Mouse (Mus musculus) naive thymus-derived CD4-positive, alpha-beta T cell, adult 2 months (primary cell): ENCODE data around the gene Ppip5k2.

Experiments
- DNase-seq: peaks from one replicate; pipeline ENCODE4 v3.0.0-alpha.2; 2011; ENCODE audit warnings: low read depth

Ppip5k2 gene

GRCm38 (mm10) chr1:97660687-97661405 lies 109.4 kb downstream of the Ppip5k2 start:
- DNase-seq: peak; percentile 79

GRCm38 (mm10) chr1:97659405-97659804 lies 110.8 kb downstream of the Ppip5k2 start:
- peak; percentile 41 for DNase-seq

DNA sequence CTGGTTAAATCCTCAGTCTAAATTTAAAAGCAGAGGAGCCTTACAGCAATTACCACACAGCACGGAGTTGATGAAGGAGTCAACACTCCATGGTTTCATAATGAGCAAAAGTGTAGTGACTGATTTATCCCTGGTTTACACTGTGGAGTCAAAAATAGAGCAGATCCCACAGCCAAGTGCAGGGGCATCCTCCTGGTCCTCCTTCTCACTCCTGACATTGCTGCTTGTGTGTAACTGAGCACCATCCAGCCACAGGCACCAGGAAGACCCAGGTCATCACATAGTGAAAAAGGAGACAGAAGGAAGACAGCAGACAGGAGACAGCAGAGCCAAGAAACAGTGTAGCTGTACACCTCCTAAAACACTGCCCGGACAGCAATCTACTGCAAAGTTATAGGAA lies 112.4 kb downstream of the Ppip5k2 start:
- no peak for DNase-seq

DNA sequence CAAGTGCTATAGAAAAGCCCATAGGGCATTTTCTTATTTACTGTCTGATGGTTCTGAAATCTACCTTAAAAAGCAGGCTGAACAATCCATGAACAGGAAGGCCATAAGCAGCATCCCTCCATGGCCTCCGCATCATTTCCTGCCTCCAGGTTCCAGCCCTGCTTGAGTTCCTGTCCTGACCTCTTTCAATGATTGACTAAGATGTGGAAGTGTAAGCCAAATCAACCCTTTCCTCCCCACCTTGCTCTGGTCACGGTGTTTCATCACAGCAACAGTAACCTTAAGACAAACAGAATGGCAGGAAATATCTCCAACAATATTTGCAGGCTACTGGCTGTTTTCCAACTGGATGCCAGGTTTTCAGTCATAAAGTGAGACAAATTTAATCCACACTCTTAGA lies 113.0 kb downstream of the Ppip5k2 start:
- no peak for DNase-seq
